ENCODE assay signal across 8 mouse cellular contexts in genomic region chr6:37617431-37618011, GRCm38 (mm10).
DNase-seq lines count a peak whose midpoint lies in the region; ATAC-seq and TF ChIP-seq lines count a peak whose summit lies in the region.

No protein-coding gene starts in this region.

- TF ChIP-seq EP300 in MEL (IDR thresholded peaks at IDR 0.05; ENCODE audit: low read depth in 1 of 2, low read length in 2 of 2) = 0 out of 4 replicates have a peak, but pooled peaks of 1 of the 2 experiments have one; percentile 13

- H3K36me3 ChIP-seq in MEL (ENCODE audit: control insufficient read depth in 1 of 2, insufficient read depth in 2 of 2, low read length in 2 of 2) = no peaks in the 10 kb centered on the region
- no peaks in the 10 kb centered on the region for H3K36me3 ChIP-seq in limb, embryonic 15.5 days
- no peaks in the 10 kb centered on the region for H3K36me3 ChIP-seq in small intestine, adult 2 months (ENCODE audit: control insufficient read depth, insufficient read depth, low read length)

- TF ChIP-seq RAD21 in MEL (IDR thresholded peaks at IDR 0.05; ENCODE audit: low read depth, low read length) = no peak

- H3K79me2 ChIP-seq in MEL (ENCODE audit: control insufficient read depth, insufficient read depth, low read length, poor library complexity) = no peaks in the 10 kb centered on the region

- no peak for TF ChIP-seq CTCF in gastrocnemius, adult 2 months (IDR thresholded peaks at IDR 0.05)
- no peak for TF ChIP-seq CTCF in MEL (IDR thresholded peaks at IDR 0.05 in 2 of 3, conservative IDR thresholded peaks at IDR 0.05 in 1 of 3; ENCODE audit: control insufficient read depth in 1 of 3, insufficient read depth in 1 of 3, low read depth in 2 of 3, low read length in 3 of 3, poor library complexity in 1 of 3, severe bottlenecking in 1 of 3)
- TF ChIP-seq CTCF in small intestine, adult 2 months (IDR thresholded peaks at IDR 0.05; ENCODE audit: extremely low read depth, insufficient read length, insufficient replicate concordance, low read depth, low read length) = no peak

- WGBS in limb, embryonic 15.5 days = 19% methylated on average over 10 of the region's 10 CpGs
- 26% methylated on average over 10 of the region's 10 CpGs for WGBS in small intestine, adult 2 months

- peak; percentile 71; the same call in 1 of the 2 replicates for ATAC-seq in limb, embryonic 15.5 days (ENCODE audit: insufficient number of reproducible peaks, low FRiP score, low TSS enrichment, low read depth)

- no peak overlapping the region for H3K9ac ChIP-seq in MEL (ENCODE audit: control insufficient read depth, low read depth, low read length, poor library complexity, severe bottlenecking)
- H3K9ac ChIP-seq in limb, embryonic 15.5 days = no peak overlapping the region

- intact Hi-C loops in gastrocnemius, adult 2 months (cut with DNase I) = loop anchor here (5.0 kb wide), 1 partner anchor 90 kb away; no protein-coding TSS in a partner anchor
- intact Hi-C loops in gastrocnemius, postnatal 14 days (cut with DNase I; ENCODE audit: low total_unique reads) = no loop called here

- peak; percentile 73 for DNase-seq in gastrocnemius, adult 2 months
- no peak for DNase-seq in gastrocnemius, postnatal 4 days (ENCODE audit: low spot score in 2 of 2)
- peak; percentile 65 for DNase-seq in MEL (ENCODE audit: low read depth, low spot score)
- peak; percentile 26 for DNase-seq in gastrocnemius, postnatal 14 days
- DNase-seq in adrenal gland, postnatal 25 days = no peak
- no peak for DNase-seq in MN1 (ENCODE audit: low spot score)

- TF ChIP-seq POLR2A in MEL (IDR thresholded peaks at IDR 0.05; ENCODE audit: control insufficient read depth in 1 of 2, insufficient read depth in 1 of 2, low read depth in 1 of 2, low read length in 2 of 2, poor library complexity in 1 of 2) = no peak
- TF ChIP-seq POLR2A in small intestine, adult 2 months (IDR thresholded peaks at IDR 0.05; ENCODE audit: low read depth, low read length) = no peak

- no peaks in the 10 kb centered on the region for H3K4me1 ChIP-seq in MEL (ENCODE audit: control insufficient read depth in 1 of 2, insufficient read depth in 2 of 2, low read length in 2 of 2)
- peaks cover 4% of the 10 kb centered on the region; the same call in 1 of the 2 replicates for H3K4me1 ChIP-seq in limb, embryonic 15.5 days
- peaks cover 24% of the 10 kb centered on the region for H3K4me1 ChIP-seq in small intestine, adult 2 months (ENCODE audit: control insufficient read depth, insufficient read depth, insufficient read length, low read length)

- no peaks in the 10 kb centered on the region for H3K27me3 ChIP-seq in MEL (ENCODE audit: control insufficient read depth in 1 of 2, insufficient read depth in 2 of 2, low read length in 2 of 2)
- H3K27me3 ChIP-seq in limb, embryonic 15.5 days = no peaks in the 10 kb centered on the region
- H3K27me3 ChIP-seq in small intestine, adult 2 months (ENCODE audit: control insufficient read depth, insufficient read depth, low read length) = no peaks in the 10 kb centered on the region

- peak overlapping the region; percentile 85 for H3K27ac ChIP-seq in gastrocnemius, adult 2 months
- no peak overlapping the region for H3K27ac ChIP-seq in MEL (ENCODE audit: control insufficient read depth, low read depth, low read length)
- H3K27ac ChIP-seq in limb, embryonic 15.5 days = peak overlapping the region; percentile 47; the same call in 1 of the 2 replicates
- peak overlapping the region; percentile 38; the same call in 1 of the 2 replicates for H3K27ac ChIP-seq in small intestine, adult 2 months (ENCODE audit: insufficient read depth, low read depth, low read length)

- H3K9me3 ChIP-seq in MEL (replicated peaks; ENCODE audit: insufficient read depth, low read length) = no peaks in the 10 kb centered on the region
- H3K9me3 ChIP-seq in limb, embryonic 15.5 days = no peaks in the 10 kb centered on the region

- no peak overlapping the region for H3K4me2 ChIP-seq in limb, embryonic 15.5 days

- peak overlapping the region; percentile 17; the same call in 1 of the 2 replicates for H3K4me3 ChIP-seq in gastrocnemius, adult 2 months
- no peak overlapping the region for H3K4me3 ChIP-seq in MEL (ENCODE audit: control insufficient read depth in 1 of 2, insufficient read depth in 1 of 2, low read depth in 2 of 2, low read length in 2 of 2)
- H3K4me3 ChIP-seq in limb, embryonic 15.5 days = no peak overlapping the region
- no peak overlapping the region for H3K4me3 ChIP-seq in small intestine, adult 2 months (ENCODE audit: low read depth, low read length)

TF ChIP-seq in MEL, 35 proteins besides CTCF, POLR2A, EP300 and RAD21:
- TF ChIP-seq NELFE (IDR thresholded peaks at IDR 0.05; ENCODE audit: low read depth, low read length) = no peak
- TF ChIP-seq CHD2 (IDR thresholded peaks at IDR 0.05; ENCODE audit: low read length) = no peak
- 0 out of 2 replicates have a peak, but pooled peaks have one; percentile 40 for TF ChIP-seq RCOR1 (IDR thresholded peaks at IDR 0.05; ENCODE audit: low read depth, low read length)
- no peak for TF ChIP-seq USF2 (IDR thresholded peaks at IDR 0.05; ENCODE audit: borderline replicate concordance in 1 of 2, insufficient read depth in 1 of 2, low read depth in 1 of 2, low read length in 2 of 2)

Comparison
In these comparisons a context has a peak if more than half of its experiments do, and no peak if none do; other contexts are left out.
1. DNase-seq: peak in gastrocnemius, adult 2 months (single experiment), MEL (single experiment) and gastrocnemius, postnatal 14 days (single experiment); none in gastrocnemius, postnatal 4 days (0 of 2), adrenal gland, postnatal 25 days (single experiment) and MN1 (single experiment).